Mouse (Mus musculus): ENCODE measurements around the gene Fam136a.

DNA sequence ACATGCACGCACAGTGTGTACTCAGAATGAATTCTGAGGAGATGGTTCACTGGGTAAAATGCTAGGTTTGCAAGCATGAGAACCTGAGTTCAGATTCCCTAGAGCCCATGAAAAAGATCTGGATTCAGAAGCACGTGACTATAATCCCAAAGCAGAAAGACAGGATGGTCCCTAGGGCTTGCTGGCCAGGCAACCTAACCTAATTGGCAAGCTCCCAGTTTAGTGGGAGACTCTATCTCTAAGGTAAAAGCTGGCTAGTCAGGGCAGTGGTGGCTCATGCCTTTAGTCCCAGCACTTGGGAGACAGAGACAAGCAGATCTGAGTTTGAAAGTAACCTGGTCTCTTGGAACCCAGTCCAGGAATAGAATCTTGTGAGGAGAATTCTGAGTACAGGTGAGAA, 33.5 kb downstream of the Fam136a start:
- no peak for TF ChIP-seq MAFK (IDR thresholded peaks at IDR 0.05; ENCODE audit: insufficient replicate concordance, low read length)
- no peak for TF ChIP-seq MAX (IDR thresholded peaks at IDR 0.05; ENCODE audit: low read length)
- no peak for TF ChIP-seq IRF4 (IDR thresholded peaks at IDR 0.05; ENCODE audit: low read depth, low read length)
- TF ChIP-seq CTCF (conservative IDR thresholded peaks at IDR 0.05 in 1 of 2, IDR thresholded peaks at IDR 0.05 in 1 of 2; ENCODE audit: low read depth in 2 of 2, low read length in 2 of 2) = no peak
- no peak for TF ChIP-seq JUND (conservative IDR thresholded peaks at IDR 0.05; ENCODE audit: low read depth, low read length)
- no peak for TF ChIP-seq USF1 (IDR thresholded peaks at IDR 0.05; ENCODE audit: low read depth, low read length)
- no peak for TF ChIP-seq NELFE (IDR thresholded peaks at IDR 0.05; ENCODE audit: low read depth, low read length)
- TF ChIP-seq RCOR1 (conservative IDR thresholded peaks at IDR 0.05; ENCODE audit: low read depth, low read length) = no peak

Measured in CH12.LX (cell line).